Mouse (Mus musculus) heart, postnatal 25 days (tissue): Measurements from ENCODE around the gene Arf5. TPM values are rescaled to one million over a fixed set of nuclear protein-coding genes. Genes with fewer than 3 reads are reported as not detected.

Experiments used
- total RNA-seq, 2 experiments: library from RNA; stranded (reverse); gene quantifications; 2 replicates each; pipeline ENCODE4 v1.2.3; 2021

Arf5 gene
- total RNA-seq, 2 experiments from 2014 or later = 159 to 161 TPM

Other genes starting within 250 kb of the Arf5 start
- 10 to 100 TPM in 1 of 2 experiments, 1 to 10 TPM in 1; 9.7 to 12.2 TPM for gene Zfp800, start 25.6 kb upstream of the Arf5 start, total RNA-seq
- gene Fscn3, start 4.2 kb downstream of the Arf5 start, total RNA-seq = not detected
- gene Gcc1, start 4.8 kb downstream of the Arf5 start, total RNA-seq = 1 to 10 TPM; 7.3 to 7.8 TPM
- not detected for gene Pax4, start 25.8 kb downstream of the Arf5 start, total RNA-seq
- 10 to 100 TPM; 75.4 to 78.4 TPM for gene Snd1, start 51.6 kb downstream of the Arf5 start, total RNA-seq